Mouse (Mus musculus): ENCODE results near the gene Mitf. TPM values are rescaled to one million over a fixed set of nuclear protein-coding genes. Genes with fewer than 3 reads are reported as not detected.

Mitf gene
- polyA plus RNA-seq, 1 experiment, result 2.6 TPM

- H3K27ac ChIP-seq (ENCODE audit: insufficient read depth, low read length), result no peak overlapping the region
- no peaks in the 10 kb centered on the region for H3K4me1 ChIP-seq (ENCODE audit: control insufficient read depth, insufficient read depth, insufficient read length)
- WGBS, result 87% methylated on average over 7 of the region's 7 CpGs
- DNase-seq (ENCODE audit: low read depth in 1 of 2, low spot score in 2 of 2), result no peak
- H3K36me3 ChIP-seq (ENCODE audit: control insufficient read depth, insufficient read depth, low read length), result no peaks in the 10 kb centered on the region
- no peaks in the 10 kb centered on the region for H3K27me3 ChIP-seq (ENCODE audit: control insufficient read depth, insufficient read depth, low read length)
- TF ChIP-seq POLR2A (IDR thresholded peaks at IDR 0.05; ENCODE audit: low read depth, low read length) (no peak), CTCF (IDR thresholded peaks at IDR 0.05; ENCODE audit: extremely low read depth, insufficient read depth, insufficient read length, insufficient replicate concordance) (no peak)
- no peak overlapping the region for H3K4me3 ChIP-seq (ENCODE audit: extremely low read depth, insufficient read depth, insufficient read length)
These were observed 29.3 kb downstream of the Mitf start for GRCm38 (mm10) chr6:97836176-97836575.

DNA sequence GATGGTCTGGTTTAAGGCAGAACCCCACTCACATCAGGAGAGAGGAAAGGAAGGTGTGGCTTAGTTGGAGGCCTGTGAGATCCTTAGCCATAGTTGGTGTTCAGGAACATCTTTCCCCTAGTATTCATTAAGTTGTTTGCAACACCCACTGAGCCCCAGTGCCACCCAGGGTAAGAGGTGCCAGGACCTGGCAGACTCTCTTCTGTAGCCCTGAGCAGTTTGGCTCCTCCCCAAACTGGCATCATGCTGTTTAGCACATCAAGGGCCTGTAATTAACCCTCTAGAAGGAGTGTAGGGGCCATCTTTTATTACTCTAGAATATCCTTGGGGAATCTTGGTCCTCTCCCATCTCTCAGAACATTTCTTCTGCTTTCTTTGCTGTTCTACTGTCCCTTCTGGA, 30.9 kb downstream of the Mitf start:
- no peak for DNase-seq (ENCODE audit: low read depth in 1 of 2, low spot score in 2 of 2)
- Histone ChIP-seq H3K27me3 (ENCODE audit: control insufficient read depth, insufficient read depth, low read length) (no peaks in the 10 kb centered on the region), H3K27ac (ENCODE audit: insufficient read depth, low read length) (no peak overlapping the region)

GRCm38 (mm10) chr6:97839568-97839967, 32.7 kb downstream of the Mitf start:
- TF ChIP-seq POLR2A (IDR thresholded peaks at IDR 0.05; ENCODE audit: low read depth, low read length) (no peak), CTCF (IDR thresholded peaks at IDR 0.05; ENCODE audit: extremely low read depth, insufficient read depth, insufficient read length, insufficient replicate concordance) (no peak)
- no peak for DNase-seq (ENCODE audit: low read depth in 1 of 2, low spot score in 2 of 2)
- Histone ChIP-seq H3K27ac (ENCODE audit: insufficient read depth, low read length) (no peak overlapping the region), H3K36me3 (ENCODE audit: control insufficient read depth, insufficient read depth, low read length) (no peaks in the 10 kb centered on the region), H3K4me1 (ENCODE audit: control insufficient read depth, insufficient read depth, insufficient read length) (no peaks in the 10 kb centered on the region), H3K27me3 (ENCODE audit: control insufficient read depth, insufficient read depth, low read length) (no peaks in the 10 kb centered on the region), H3K4me3 (ENCODE audit: extremely low read depth, insufficient read depth, insufficient read length) (no peak overlapping the region)

More for the DNA sequence above, 30.9 kb downstream of the Mitf start:
- Histone ChIP-seq H3K36me3 (ENCODE audit: control insufficient read depth, insufficient read depth, low read length) (no peaks in the 10 kb centered on the region), H3K4me1 (ENCODE audit: control insufficient read depth, insufficient read depth, insufficient read length) (no peaks in the 10 kb centered on the region), H3K4me3 (ENCODE audit: extremely low read depth, insufficient read depth, insufficient read length) (no peak overlapping the region)
- no peak for TF ChIP-seq POLR2A (IDR thresholded peaks at IDR 0.05; ENCODE audit: low read depth, low read length)
- TF ChIP-seq CTCF (IDR thresholded peaks at IDR 0.05; ENCODE audit: extremely low read depth, insufficient read depth, insufficient read length, insufficient replicate concordance), result no peak

- 76% methylated on average over 3 of the region's 3 CpGs for WGBS
- DNase-seq (ENCODE audit: low read depth in 1 of 2, low spot score in 2 of 2), result no peak
- Histone ChIP-seq H3K27me3 (ENCODE audit: control insufficient read depth, insufficient read depth, low read length) (no peaks in the 10 kb centered on the region), H3K27ac (ENCODE audit: insufficient read depth, low read length) (no peak overlapping the region), H3K4me3 (ENCODE audit: extremely low read depth, insufficient read depth, insufficient read length) (no peak overlapping the region), H3K36me3 (ENCODE audit: control insufficient read depth, insufficient read depth, low read length) (no peaks in the 10 kb centered on the region), H3K4me1 (ENCODE audit: control insufficient read depth, insufficient read depth, insufficient read length) (no peaks in the 10 kb centered on the region)
- TF ChIP-seq CTCF (IDR thresholded peaks at IDR 0.05; ENCODE audit: extremely low read depth, insufficient read depth, insufficient read length, insufficient replicate concordance) (no peak), POLR2A (IDR thresholded peaks at IDR 0.05; ENCODE audit: low read depth, low read length) (no peak)
These were observed 37.3 kb downstream of the Mitf start for GRCm38 (mm10) chr6:97844112-97844511.

DNA sequence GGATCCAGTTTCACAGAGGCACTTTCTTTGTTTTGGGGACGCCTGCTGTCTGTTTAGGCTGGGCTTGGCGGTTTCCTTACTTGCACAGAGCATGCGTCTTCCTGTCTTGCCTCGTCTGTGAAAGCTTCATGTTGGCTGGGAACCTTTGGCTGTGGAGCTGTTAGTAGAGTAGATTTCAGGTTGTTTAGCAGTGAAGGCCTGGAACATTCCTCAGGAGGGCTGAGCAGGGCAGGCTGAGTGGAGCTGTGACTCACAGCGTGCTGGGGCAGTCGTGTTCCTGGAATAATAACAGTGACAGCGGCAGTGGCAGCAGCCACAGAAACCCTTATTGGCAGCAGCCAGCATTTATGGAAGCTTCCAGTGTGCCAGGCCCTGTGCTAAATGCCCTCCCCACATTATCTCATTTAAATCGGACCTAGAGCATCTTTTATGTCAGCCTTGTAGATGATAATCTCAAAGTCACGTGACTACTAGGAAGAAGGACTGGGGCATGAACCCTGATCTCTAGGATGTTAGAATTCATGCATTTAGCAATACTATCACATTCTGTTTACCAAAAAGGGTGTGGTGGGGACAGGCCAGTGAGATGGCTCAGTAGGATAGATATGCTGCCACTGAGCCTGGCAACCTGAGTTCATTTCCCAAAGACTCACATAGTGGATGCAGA, 41.5 kb downstream of the Mitf start:
- H3K4me3 ChIP-seq (ENCODE audit: extremely low read depth, insufficient read depth, insufficient read length), result no peak overlapping the region
- H3K4me1 ChIP-seq (ENCODE audit: control insufficient read depth, insufficient read depth, insufficient read length), result no peaks in the 10 kb centered on the region
- H3K36me3 ChIP-seq (ENCODE audit: control insufficient read depth, insufficient read depth, low read length), result no peaks in the 10 kb centered on the region
- WGBS, result 83% methylated on average over 9 of the region's 9 CpGs
- TF ChIP-seq CTCF (IDR thresholded peaks at IDR 0.05; ENCODE audit: extremely low read depth, insufficient read depth, insufficient read length, insufficient replicate concordance), result no peak
- no peak for TF ChIP-seq POLR2A (IDR thresholded peaks at IDR 0.05; ENCODE audit: low read depth, low read length)
- DNase-seq (ENCODE audit: low read depth in 1 of 2, low spot score in 2 of 2), result no peak
- H3K27ac ChIP-seq (ENCODE audit: insufficient read depth, low read length), result no peak overlapping the region
- H3K27me3 ChIP-seq (ENCODE audit: control insufficient read depth, insufficient read depth, low read length), result no peaks in the 10 kb centered on the region

GRCm38 (mm10) chr6:97854236-97854635, 47.4 kb downstream of the Mitf start:
- no peaks in the 10 kb centered on the region for H3K36me3 ChIP-seq (ENCODE audit: control insufficient read depth, insufficient read depth, low read length)
- no peak overlapping the region for H3K27ac ChIP-seq (ENCODE audit: insufficient read depth, low read length)
- TF ChIP-seq CTCF (IDR thresholded peaks at IDR 0.05; ENCODE audit: extremely low read depth, insufficient read depth, insufficient read length, insufficient replicate concordance) (no peak), POLR2A (IDR thresholded peaks at IDR 0.05; ENCODE audit: low read depth, low read length) (no peak)
- WGBS, result 95% methylated on average over 2 of the region's 2 CpGs
- H3K27me3 ChIP-seq (ENCODE audit: control insufficient read depth, insufficient read depth, low read length), result no peaks in the 10 kb centered on the region
- no peaks in the 10 kb centered on the region for H3K4me1 ChIP-seq (ENCODE audit: control insufficient read depth, insufficient read depth, insufficient read length)
- H3K4me3 ChIP-seq (ENCODE audit: extremely low read depth, insufficient read depth, insufficient read length), result no peak overlapping the region
- no peak for DNase-seq (ENCODE audit: low read depth in 1 of 2, low spot score in 2 of 2)

- TF ChIP-seq CTCF (IDR thresholded peaks at IDR 0.05; ENCODE audit: extremely low read depth, insufficient read depth, insufficient read length, insufficient replicate concordance), result no peak
- TF ChIP-seq POLR2A (IDR thresholded peaks at IDR 0.05; ENCODE audit: low read depth, low read length), result no peak
- H3K4me1 ChIP-seq (ENCODE audit: control insufficient read depth, insufficient read depth, insufficient read length), result no peaks in the 10 kb centered on the region
- H3K27me3 ChIP-seq (ENCODE audit: control insufficient read depth, insufficient read depth, low read length), result no peaks in the 10 kb centered on the region
- no peak overlapping the region; the same call in 1 of the 2 replicates for H3K27ac ChIP-seq (ENCODE audit: insufficient read depth, low read length)
- 75% methylated on average over 8 of the region's 8 CpGs for WGBS
- no peak overlapping the region for H3K4me3 ChIP-seq (ENCODE audit: extremely low read depth, insufficient read depth, insufficient read length)
- H3K36me3 ChIP-seq (ENCODE audit: control insufficient read depth, insufficient read depth, low read length), result no peaks in the 10 kb centered on the region
- no peak for DNase-seq (ENCODE audit: low read depth in 1 of 2, low spot score in 2 of 2)
These were observed 48.7 kb downstream of the Mitf start for GRCm38 (mm10) chr6:97855420-97856170.
